Mouse (Mus musculus): Measurements from ENCODE around the gene Zfp827. TPM values are rescaled to one million over a fixed set of nuclear protein-coding genes. Genes with fewer than 3 reads are reported as not detected.
"Not testable (repeated sequence)": the region's sequence is repeated elsewhere in the genome, so short reads cannot be mapped to it uniquely, and the experiment has no call there.

The Zfp827 gene
- total RNA-seq, 2 experiments from 2014 or later: 13.2 to 13.6 TPM

DNA sequence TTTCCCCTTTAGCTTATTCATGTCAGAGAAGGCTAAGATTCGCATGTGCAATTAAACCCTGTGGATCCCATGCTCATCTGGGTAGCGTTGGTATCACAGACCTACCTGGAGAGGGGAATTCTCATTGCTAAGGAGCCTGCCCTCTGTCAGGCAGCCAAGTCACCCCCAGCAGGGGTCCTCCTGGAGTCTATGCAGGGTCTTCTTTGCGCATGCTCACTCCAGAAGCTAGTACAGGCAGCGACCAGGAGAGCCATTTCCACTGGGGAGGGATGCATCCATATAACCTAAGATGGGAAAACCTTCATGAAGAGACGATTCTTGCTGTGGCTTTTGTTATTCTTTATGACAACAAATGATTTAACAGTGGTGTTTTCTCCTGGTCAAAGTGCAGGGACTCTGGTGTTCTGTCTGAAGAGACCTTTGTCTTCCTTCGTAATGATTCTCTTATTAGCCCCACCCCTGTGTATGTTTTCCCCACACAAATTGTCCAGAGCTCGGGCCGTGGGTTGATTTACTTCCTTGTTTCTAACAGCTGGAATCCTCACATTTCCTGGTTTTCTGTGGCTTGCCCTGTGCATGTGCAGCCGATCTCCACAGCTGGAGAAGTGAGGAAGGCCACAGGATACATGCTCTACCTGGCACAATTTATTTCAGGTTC lies 75.8 kb downstream of the Zfp827 start:
- DNase-seq (ENCODE audit: low spot score): no peak

DNA sequence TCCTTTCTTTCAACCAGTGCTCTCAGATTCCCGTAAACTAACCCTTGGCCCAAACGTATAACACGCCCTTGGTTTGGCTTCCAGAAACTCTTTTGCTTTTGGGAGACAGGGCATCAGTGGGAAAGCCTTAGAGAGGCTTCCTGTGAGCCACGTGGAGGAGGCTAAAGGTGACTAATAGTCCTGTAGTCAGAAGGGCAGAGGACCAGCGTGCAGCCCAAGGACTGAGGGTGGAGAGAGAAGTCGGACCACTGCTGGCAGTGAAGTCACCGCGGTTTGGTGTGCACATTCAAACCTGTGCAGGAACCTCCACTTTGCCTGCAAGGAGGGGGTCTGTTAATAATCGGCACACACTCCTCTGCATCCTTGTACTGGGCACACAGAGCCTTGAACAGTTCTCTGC lies 76.4 kb downstream of the Zfp827 start:
- DNase-seq (ENCODE audit: low spot score): no peak
- intact Hi-C loops (cut with DNase I): loop anchor here (1.0 kb wide), 1 partner anchor 20 kb away; no protein-coding TSS in a partner anchor

More for the DNA sequence above, 75.8 kb downstream of the Zfp827 start:
- intact Hi-C loops (cut with DNase I): loop anchor here (1.0 kb wide), 1 partner anchor 20 kb away; no protein-coding TSS in a partner anchor

DNA sequence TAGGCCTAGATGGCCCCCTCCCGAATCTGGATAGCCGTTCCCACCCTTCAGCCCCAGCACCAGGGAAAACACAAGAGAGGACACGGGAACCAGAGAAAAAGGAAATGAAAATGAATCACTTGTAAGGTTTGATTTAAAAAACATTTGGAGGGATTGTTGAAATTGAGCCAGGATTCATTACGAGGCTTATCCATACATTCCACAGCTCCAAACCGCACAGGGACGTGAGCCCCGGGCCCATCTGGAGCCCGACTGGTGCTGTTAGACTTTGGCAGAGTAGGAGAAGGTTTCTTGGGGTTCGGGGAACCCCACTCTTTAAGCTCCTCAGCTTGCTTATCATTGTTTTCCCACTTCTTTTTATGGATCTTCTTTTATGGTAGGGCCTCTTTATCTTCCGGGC lies 76.9 kb downstream of the Zfp827 start:
- no peak for DNase-seq (ENCODE audit: low spot score)
- intact Hi-C loops (cut with DNase I): no loop called here

DNA sequence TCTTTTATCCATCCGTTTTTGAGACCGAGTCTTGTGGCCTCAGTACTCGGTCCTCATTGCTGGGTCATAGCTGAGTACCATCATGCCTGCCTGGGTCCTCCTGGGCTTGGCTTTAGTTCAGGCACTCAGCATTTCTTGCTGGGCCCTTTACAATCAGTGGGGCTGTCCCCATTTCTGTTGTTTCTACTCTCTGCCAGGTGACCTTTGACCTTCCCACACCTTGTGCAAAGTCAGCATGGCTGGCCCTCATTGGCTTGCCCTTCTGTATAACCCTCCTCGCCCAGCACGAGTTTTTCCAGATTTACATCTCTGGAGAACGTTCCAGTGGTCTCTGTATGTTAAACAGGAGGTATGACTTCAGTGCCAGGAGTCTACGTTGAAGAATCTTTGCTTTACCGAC lies 83.2 kb downstream of the Zfp827 start:
- intact Hi-C loops (cut with DNase I): no loop called here
- DNase-seq (ENCODE audit: low spot score): no peak

DNA sequence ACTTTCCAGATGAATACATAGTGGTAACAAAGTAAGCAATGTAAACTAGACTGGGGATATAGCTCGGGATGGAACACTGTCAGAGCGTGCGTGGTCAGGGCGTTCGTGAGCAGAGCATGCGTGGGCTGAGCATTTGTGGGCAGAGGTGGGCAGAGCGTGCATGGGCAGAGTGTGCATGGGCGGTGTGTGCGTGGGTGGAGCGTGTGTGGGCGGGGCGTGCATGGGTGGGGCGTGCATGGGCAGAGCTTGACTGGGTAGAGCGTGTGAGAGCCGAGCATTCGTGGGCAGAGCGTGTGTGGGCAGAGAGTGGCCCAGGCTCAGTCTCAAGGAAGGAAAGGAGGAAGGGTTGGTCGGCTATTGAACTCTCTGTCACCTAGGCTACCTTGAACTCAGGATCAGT lies 84.2 kb downstream of the Zfp827 start:
- DNase-seq (ENCODE audit: low spot score): no peak
- intact Hi-C loops (cut with DNase I): no loop called here

DNA sequence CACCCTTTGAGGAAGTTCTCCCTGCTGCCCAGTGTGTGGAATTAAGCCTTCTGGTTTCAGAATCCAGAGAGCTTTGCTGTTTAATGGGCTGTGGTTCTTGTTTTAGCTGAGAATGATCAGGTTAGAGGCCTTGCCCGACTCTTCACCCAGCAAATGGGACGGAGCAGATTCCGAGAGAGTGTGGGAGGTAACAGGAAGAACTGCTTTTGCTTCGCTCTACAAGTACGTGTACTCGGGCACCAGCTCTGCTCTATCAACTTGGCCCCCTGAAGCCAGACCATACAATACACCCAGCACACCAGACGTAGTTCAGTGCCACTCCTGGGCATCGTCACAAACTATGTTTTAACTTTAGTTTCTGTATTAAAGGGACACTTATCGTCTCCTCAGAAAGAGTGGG lies 85.3 kb downstream of the Zfp827 start:
- intact Hi-C loops (cut with DNase I): no loop called here
- no peak for DNase-seq (ENCODE audit: low spot score)

DNA sequence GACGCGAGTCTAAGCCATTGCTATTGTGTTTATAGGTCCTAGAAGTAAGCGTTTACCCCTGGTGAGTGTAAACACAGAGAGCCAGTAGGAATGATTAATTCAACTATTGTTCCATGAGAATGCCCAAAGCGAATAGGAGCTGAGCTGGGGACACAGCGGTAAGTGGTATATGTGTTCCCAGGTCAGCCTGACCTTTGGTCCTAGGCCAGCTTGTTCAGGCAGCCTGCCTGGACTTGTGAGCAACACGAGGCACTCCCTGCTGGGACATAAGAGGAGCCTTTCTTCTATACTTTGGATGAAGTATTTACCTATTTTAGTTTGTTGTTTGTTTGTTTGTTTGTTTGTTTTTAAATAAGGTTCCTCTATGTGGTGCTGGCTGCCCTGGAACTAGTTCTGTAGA lies 86.3 kb downstream of the Zfp827 start:
- intact Hi-C loops (cut with DNase I): no loop called here
- DNase-seq (ENCODE audit: low spot score): no peak

DNA sequence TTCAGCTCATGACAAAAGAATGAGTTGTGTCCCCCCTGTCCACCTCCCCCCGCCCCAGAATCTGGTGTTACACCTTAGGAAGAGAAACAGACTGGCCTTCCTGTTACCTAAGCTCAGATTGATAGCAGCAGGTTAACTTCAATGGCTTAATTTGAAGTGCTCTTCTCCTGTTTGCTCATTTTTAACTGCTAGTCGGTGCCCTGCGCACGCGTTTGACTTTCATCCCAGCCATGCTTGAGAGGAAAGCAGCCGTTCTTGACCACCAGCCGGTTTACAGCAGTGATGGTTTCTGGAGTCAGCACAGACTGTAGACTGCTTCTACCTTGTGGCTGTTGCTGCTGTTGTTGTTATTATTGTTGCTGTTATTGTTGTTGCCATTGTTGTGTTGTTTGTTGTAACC lies 88.2 kb downstream of the Zfp827 start:
- no peak for DNase-seq (ENCODE audit: low spot score)
- intact Hi-C loops (cut with DNase I): no loop called here

DNA sequence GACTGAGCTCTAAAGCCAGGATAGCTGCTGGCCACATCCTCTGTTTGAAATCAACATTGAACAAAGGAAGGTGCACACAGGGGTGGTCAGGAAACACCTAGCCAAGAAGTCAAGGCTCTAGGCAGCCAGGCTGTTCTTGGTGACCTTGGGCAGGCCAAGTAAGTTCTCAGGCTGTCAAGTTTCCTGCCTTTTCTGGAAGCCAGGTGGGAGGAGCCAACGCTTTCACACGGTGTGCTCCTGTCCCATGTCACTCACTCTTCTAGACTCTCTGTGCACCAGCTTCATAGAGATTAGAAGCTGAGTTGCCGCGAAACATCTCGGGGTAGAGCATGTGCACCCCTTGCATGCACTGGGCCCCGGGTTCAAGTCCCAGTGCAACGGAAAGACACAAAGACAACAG lies 89.5 kb downstream of the Zfp827 start:
- intact Hi-C loops (cut with DNase I): no loop called here
- no peak for DNase-seq (ENCODE audit: low spot score)

DNA sequence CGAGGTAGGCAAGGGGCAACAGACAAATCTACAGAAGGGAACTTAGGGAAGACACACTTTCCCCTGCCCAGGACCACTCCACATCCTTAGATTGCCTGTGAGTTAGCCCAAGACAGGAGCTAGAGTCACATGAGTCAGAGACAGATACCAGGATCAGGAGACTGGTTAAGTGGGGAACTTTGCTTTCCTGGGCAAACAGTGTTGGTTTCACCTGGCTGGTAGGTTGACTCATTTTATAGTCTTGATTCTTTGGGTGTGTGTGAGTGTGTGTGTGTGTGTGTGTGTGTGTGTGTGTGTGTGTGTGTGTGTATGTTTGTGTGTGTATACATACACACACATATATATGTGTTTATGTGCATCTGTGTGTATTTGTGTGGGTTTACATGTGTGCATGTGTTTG lies 93.4 kb downstream of the Zfp827 start:
- intact Hi-C loops (cut with DNase I): no loop called here

DNA sequence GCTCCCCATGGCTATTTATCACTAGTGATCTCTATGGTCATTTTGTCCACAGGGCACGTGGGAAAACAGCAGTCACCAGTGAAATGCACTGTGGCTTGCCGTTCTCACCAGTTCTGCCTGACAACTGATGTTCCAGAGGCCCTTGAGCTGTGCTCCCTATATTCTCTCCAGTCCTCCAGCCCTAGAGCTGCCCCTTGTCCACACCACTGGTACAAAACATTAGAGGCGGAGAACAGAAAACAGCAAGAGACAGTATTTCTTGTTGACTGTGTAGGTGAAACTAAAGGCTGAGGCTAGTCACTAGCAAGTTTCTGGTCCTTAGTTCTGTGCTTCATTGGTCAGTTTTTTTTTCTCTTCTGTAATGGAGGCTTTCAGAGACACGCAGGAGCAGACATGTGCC lies 96.0 kb downstream of the Zfp827 start:
- intact Hi-C loops (cut with DNase I): no loop called here
- DNase-seq (ENCODE audit: low spot score): no peak

More for the DNA sequence above, 93.4 kb downstream of the Zfp827 start:
- no peak for DNase-seq (ENCODE audit: low spot score)

DNA sequence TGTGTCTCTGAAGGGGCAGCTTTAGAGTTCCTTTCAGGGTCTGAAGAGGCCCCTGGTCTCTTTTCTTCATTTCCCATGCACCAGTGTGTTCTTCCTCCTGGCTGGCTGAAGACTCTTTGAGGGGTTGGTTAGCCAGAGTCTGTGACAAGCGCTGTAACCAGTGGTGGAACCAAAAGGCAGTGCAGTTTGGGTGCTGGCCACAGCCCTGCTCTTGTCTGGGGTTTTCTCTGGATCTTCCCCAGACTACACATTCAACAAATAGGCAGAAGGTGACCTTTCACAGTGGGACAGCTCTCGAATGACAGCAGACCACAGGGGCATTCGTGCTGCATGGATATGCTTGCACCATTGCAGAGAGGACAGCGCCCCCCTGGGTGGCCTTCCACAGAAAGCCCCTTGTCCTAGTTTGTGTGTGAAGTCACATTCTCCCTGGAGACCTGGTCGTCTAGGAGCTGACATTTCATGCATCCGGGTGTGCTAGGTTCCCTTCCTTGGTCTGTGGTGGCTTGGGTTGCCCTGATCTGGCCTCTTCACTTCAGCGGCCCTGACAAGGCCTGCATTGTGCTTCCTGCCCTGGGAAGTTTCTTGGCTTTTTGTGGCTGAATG lies 99.1 kb downstream of the Zfp827 start:
- intact Hi-C loops (cut with DNase I): no loop called here
- DNase-seq (ENCODE audit: low spot score): no peak

DNA sequence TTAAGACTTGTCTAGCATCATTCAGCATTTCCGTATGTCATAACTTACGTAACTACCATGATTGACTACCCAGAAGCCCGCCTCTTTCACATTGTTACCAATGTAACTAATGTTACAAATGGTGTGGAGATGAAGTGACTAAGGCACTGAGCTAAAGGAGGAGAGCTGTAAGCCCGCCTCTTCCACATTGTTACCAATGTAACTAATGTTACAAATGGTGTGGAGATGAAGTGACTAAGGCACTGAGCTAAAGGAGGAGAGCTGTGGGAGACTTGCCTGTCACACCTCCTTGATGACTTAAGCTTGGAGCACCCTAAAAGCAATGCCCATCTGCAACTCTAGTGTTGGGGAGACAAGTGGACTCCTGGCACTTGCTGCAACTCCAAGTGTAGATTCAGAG lies 100.3 kb downstream of the Zfp827 start:
- DNase-seq (ENCODE audit: low spot score); intact Hi-C loops (cut with DNase I): not testable (repeated sequence)

DNA sequence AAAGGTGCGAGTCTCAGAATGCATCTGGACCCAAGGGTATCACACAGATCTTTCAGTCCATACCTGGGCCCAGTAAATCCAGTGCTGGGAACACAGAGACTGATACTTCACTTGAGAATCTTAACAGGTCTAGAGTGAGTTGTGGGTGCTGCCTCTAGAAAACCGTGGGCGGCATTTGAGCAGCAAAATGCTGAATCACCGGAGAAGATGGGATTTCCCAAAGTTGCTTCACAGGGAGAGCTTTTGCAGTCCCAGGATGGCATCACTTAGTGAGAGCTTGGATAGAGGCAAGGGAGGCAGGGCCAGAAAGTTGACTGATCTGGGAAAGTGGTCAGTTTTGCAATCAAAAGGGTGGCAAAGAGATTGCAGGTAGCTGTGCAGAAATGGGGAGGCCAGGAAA lies 111.4 kb downstream of the Zfp827 start:
- no peak for DNase-seq (ENCODE audit: low spot score)

DNA sequence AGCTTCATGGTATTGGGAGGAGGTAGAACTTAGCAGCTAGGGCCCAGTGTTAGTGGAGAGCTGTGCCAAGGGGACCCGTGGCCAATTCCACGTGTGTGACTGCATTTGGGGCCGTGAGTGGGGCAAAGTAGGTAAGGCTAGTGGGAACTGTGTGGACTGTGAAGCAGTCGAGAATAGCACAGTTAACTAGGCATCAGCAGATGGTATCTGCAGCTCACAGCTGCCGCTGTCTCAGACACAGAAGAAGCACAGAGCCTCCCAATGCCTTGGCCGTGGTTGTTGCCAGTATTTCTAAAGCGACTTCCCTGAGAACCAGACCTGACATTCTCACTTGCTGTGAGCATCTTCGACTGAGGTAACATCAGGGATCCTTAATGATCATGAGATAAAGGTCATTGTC lies 112.7 kb downstream of the Zfp827 start:
- DNase-seq (ENCODE audit: low spot score): no peak
- intact Hi-C loops (cut with DNase I): no loop called here

More for the DNA sequence above, 111.4 kb downstream of the Zfp827 start:
- intact Hi-C loops (cut with DNase I): no loop called here

DNA sequence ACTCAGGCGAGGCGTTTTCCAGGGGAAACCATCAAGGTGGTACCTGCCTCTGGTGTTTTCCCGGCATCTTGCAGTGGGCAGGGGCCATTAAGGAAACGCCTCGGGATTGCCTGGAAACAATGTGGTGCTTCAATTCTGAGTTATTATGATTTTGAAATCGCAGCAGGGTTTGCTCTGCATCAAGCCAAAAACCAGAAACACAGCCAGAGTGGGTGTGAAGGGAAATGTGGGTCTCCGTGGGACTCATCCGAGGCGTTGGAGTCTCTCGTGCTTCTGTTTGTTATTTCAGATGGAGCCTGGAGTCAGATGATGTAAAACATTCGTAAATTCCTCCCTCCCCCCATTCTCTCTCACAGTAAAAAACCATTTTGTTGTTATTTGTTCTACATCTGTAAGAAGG lies 113.4 kb downstream of the Zfp827 start:
- no peak for DNase-seq (ENCODE audit: low spot score)
- intact Hi-C loops (cut with DNase I): no loop called here

DNA sequence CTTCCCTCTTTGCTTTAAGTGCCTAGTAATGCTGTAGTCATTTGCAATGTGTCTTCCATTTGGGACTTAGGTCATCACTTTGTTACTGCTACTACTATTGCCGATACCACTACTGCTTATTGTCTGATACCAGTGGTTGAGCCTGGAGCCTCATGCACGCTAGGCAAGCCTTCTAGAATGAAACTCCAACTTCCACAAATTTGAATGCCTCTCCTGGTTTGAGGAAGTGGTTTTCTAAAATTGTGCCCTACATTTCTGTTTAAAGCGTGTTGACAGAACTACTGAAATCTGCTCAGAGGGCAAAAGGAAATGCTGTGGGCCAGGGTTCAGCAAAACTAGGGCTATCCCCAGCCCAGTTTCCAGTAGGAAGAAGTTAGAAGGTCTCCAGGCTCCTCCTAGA lies 115.5 kb downstream of the Zfp827 start:
- intact Hi-C loops (cut with DNase I): no loop called here

DNA sequence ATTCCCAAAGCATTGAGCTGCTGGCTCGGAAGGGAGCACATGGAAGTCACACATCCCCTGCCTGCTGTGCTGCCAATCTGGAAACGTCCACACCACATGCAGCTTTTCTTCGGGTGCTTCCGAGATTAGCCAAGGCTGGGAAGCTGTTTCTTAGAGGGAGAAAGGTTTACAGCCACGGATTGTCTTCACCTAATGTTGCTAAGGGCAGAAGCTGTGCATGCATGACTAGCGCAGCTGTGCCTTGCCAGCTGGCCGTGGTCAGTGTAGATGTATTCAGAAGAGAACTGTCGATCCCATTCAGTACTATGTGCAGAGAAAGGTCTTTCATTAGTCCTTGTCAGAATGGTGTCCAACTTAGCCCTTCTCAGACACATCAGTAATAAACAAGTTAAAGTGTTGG lies 117.0 kb downstream of the Zfp827 start:
- intact Hi-C loops (cut with DNase I): no loop called here
- no peak for DNase-seq (ENCODE audit: low spot score)

More for the DNA sequence above, 115.5 kb downstream of the Zfp827 start:
- DNase-seq (ENCODE audit: low spot score): no peak

DNA sequence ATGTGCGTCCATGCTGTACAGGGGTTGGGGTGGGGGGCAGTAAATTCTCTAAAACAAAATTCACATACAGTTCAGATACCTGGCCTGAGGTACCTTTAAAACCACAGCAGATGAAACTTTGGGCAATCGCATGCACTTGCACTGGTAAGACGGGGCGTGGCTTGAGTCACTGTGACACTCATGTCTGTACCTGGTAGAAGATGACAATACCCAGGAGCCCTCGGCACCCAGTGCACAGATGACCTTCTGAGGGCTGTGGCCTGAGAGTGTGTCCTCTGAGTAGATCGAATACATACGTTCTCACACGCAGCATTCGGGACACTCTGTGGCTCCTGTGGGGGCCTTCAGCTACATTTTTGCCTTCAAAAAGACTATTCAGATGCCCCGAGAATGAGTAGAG lies 117.4 kb downstream of the Zfp827 start:
- no peak for DNase-seq (ENCODE audit: low spot score)
- intact Hi-C loops (cut with DNase I): no loop called here

DNA sequence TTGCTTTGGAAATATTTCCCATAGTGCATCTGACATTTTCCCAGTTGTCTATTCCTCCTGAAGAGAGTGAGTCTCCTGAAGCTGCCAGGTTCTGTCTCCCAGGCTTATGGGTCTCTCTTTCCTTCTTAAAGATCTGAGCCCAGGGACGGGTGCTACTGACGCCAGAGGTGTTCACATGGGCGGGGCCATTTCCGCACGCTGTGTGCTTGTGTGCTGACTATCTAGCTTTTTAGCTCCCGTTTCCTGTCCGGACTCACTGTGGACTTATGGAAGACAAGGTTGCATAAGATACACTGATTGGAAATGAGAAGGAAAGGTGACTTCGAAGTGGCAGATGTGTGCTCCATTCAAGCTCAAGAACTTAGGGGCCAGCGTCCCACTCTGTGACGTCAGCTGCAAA lies 120.6 kb downstream of the Zfp827 start:
- DNase-seq (ENCODE audit: low spot score): no peak
- intact Hi-C loops (cut with DNase I): no loop called here

DNA sequence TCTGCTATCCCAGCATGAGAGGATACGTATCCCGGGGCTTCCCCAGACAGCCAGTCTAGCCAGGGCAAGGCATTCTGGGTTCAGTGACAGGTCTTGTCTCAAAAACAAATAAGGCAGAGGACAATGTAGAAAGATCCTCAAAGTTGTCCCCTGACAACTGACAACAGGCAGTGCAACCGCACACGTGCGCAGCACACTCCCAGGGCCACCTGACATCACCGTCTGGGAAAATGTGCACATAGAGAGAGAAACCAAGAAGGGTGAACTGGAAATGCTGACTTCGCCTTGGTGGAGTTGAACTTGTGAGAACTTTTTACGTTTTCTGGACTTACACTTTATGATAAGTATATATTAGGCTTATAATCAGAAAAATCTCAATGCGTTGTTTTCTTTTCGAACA lies 121.6 kb downstream of the Zfp827 start:
- no peak for DNase-seq (ENCODE audit: low spot score)
- intact Hi-C loops (cut with DNase I): no loop called here
